Mouse (Mus musculus) ovary, postnatal 10 days (tissue): ENCODE measurements around the gene Gm17651.
A peak's percentile ranks its signal among the peaks of the same experiment; 100 is the strongest.

Experiments used
- DNase-seq: peaks from one replicate; pipeline ENCODE4 v3.0.0; 2022; ENCODE audit warnings: low spot score

Gene Gm17651

GRCm38 (mm10) chr3:97629941-97630340, 44.6 kb downstream of the Gm17651 start:
- no peak for DNase-seq

GRCm38 (mm10) chr3:97628391-97629001, 46.0 kb downstream of the Gm17651 start, which contains the start of gene Fmo5:
TSS of gene Fmo5 (plus strand) at chr3:97628804.
- DNase-seq, result peak; percentile 27

- no peak for DNase-seq
These were observed 46.6 kb downstream of the Gm17651 start for GRCm38 (mm10) chr3:97627893-97628292.

GRCm38 (mm10) chr3:97624611-97625010, 49.9 kb downstream of the Gm17651 start:
- DNase-seq, result no peak
